Mouse (Mus musculus) bone marrow macrophage, adult 2 months (primary cell): ENCODE results near the gene Lmo7.

Source experiments
- CTCF ChIP-seq: IDR thresholded peaks from 2 replicates; pipeline ENCODE4 v1.5.1; 2012; ENCODE audit warnings: low read depth, mild to moderate bottlenecking, low read length, moderate library complexity
- POLR2A ChIP-seq: IDR thresholded peaks from 2 replicates; pipeline ENCODE4 v1.6.1; 2012; ENCODE audit warnings: mild to moderate bottlenecking, low read depth, low read length, borderline replicate concordance

DNA sequence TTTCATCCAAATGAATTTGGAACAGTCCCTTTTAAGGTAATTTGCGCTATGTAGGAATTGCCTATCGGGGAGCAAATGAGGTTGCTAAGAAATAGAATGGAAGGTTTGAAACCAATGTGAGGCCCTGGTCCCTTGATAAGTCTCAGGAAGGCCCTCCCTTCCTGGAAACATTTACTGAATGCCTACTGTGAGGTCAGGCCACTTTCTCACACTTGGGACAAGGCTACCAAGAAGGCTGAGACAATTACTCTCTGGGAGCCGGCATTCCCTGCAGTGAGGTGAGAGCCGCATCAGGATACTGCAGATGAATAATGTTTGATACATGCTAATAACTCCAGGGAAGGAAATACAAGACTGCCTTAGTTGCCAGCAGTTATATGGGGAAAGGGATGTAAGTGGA lies 93.1 kb downstream of the Lmo7 start:
- TF ChIP-seq CTCF (no peak), POLR2A (no peak)
